Mouse (Mus musculus): ENCODE data around the gene Gdpd3. TPM values are rescaled to one million over a fixed set of nuclear protein-coding genes. Genes with fewer than 3 reads are reported as not detected.

The Gdpd3 gene
- polyA plus RNA-seq, 1 experiment: 3.6 TPM

GRCm38 (mm10) chr7:126785056-126785455, 18.9 kb downstream of the Gdpd3 start:
- TF ChIP-seq POLR2A (IDR thresholded peaks at IDR 0.05; ENCODE audit: insufficient read depth, low read length) (no peak), CTCF (IDR thresholded peaks at IDR 0.05; ENCODE audit: low read depth, low read length) (no peak), EP300 (IDR thresholded peaks at IDR 0.05; ENCODE audit: insufficient read depth, low read depth, low read length) (no peak)
- H3K27ac ChIP-seq (ENCODE audit: insufficient read depth, low read length): no peak overlapping the region
- H3K27me3 ChIP-seq (ENCODE audit: control insufficient read depth, insufficient read depth, low read length, poor library complexity, severe bottlenecking): no peaks in the 10 kb centered on the region
- H3K4me1 ChIP-seq (ENCODE audit: control insufficient read depth, insufficient read depth, low read length): no peaks in the 10 kb centered on the region
- H3K9ac ChIP-seq (ENCODE audit: low read depth, poor library complexity, severe bottlenecking): no peak overlapping the region
- no peak overlapping the region for H3K4me3 ChIP-seq (ENCODE audit: low read depth, low read length)
- no peaks in the 10 kb centered on the region for H3K9me3 ChIP-seq (replicated peaks; ENCODE audit: control insufficient read depth, insufficient read depth, low read length, poor library complexity, severe bottlenecking)
- peaks cover 43% of the 10 kb centered on the region for H3K36me3 ChIP-seq (ENCODE audit: control insufficient read depth, insufficient read depth, low read length, poor library complexity, severe bottlenecking)

GRCm38 (mm10) chr7:126786142-126786541, 20.0 kb downstream of the Gdpd3 start:
- H3K4me3 ChIP-seq (ENCODE audit: low read depth, low read length): no peak overlapping the region
- TF ChIP-seq EP300 (IDR thresholded peaks at IDR 0.05; ENCODE audit: insufficient read depth, low read depth, low read length): no peak
- TF ChIP-seq CTCF (IDR thresholded peaks at IDR 0.05; ENCODE audit: low read depth, low read length): no peak
- TF ChIP-seq POLR2A (IDR thresholded peaks at IDR 0.05; ENCODE audit: insufficient read depth, low read length): no peak
- no peaks in the 10 kb centered on the region for H3K27me3 ChIP-seq (ENCODE audit: control insufficient read depth, insufficient read depth, low read length, poor library complexity, severe bottlenecking)
- peaks cover 48% of the 10 kb centered on the region for H3K36me3 ChIP-seq (ENCODE audit: control insufficient read depth, insufficient read depth, low read length, poor library complexity, severe bottlenecking)
- H3K9me3 ChIP-seq (replicated peaks; ENCODE audit: control insufficient read depth, insufficient read depth, low read length, poor library complexity, severe bottlenecking): no peaks in the 10 kb centered on the region
- H3K4me1 ChIP-seq (ENCODE audit: control insufficient read depth, insufficient read depth, low read length): no peaks in the 10 kb centered on the region
- no peak overlapping the region for H3K27ac ChIP-seq (ENCODE audit: insufficient read depth, low read length)
- no peak overlapping the region for H3K9ac ChIP-seq (ENCODE audit: low read depth, poor library complexity, severe bottlenecking)

GRCm38 (mm10) chr7:126789141-126789540, 23.0 kb downstream of the Gdpd3 start:
- H3K27ac ChIP-seq (ENCODE audit: insufficient read depth, low read length): no peak overlapping the region
- no peak overlapping the region for H3K9ac ChIP-seq (ENCODE audit: low read depth, poor library complexity, severe bottlenecking)
- H3K9me3 ChIP-seq (replicated peaks; ENCODE audit: control insufficient read depth, insufficient read depth, low read length, poor library complexity, severe bottlenecking): no peaks in the 10 kb centered on the region
- no peak overlapping the region for H3K4me3 ChIP-seq (ENCODE audit: low read depth, low read length)
- H3K27me3 ChIP-seq (ENCODE audit: control insufficient read depth, insufficient read depth, low read length, poor library complexity, severe bottlenecking): no peaks in the 10 kb centered on the region
- H3K36me3 ChIP-seq (ENCODE audit: control insufficient read depth, insufficient read depth, low read length, poor library complexity, severe bottlenecking): peaks cover 48% of the 10 kb centered on the region
- TF ChIP-seq EP300 (IDR thresholded peaks at IDR 0.05; ENCODE audit: insufficient read depth, low read depth, low read length) (no peak), POLR2A (IDR thresholded peaks at IDR 0.05; ENCODE audit: insufficient read depth, low read length) (no peak), CTCF (IDR thresholded peaks at IDR 0.05; ENCODE audit: low read depth, low read length) (no peak)
- H3K4me1 ChIP-seq (ENCODE audit: control insufficient read depth, insufficient read depth, low read length): no peaks in the 10 kb centered on the region

GRCm38 (mm10) chr7:126791851-126792720, 26.0 kb downstream of the Gdpd3 start, which contains the start of gene Ppp4c:
Gene Ppp4c, minus strand, starts transcription at chr7:126792496.
- no peaks in the 10 kb centered on the region for H3K27me3 ChIP-seq (ENCODE audit: control insufficient read depth, insufficient read depth, low read length, poor library complexity, severe bottlenecking)
- H3K4me3 ChIP-seq (ENCODE audit: low read depth, low read length): peak within 1 kb of the TSS; percentile 91
- peak within 1 kb of the TSS; percentile 67 for H3K27ac ChIP-seq (ENCODE audit: insufficient read depth, low read length)
- peaks cover 54% of the 10 kb centered on the region for H3K36me3 ChIP-seq (ENCODE audit: control insufficient read depth, insufficient read depth, low read length, poor library complexity, severe bottlenecking)
- peak within 1 kb of the TSS; percentile 96 for H3K9ac ChIP-seq (ENCODE audit: low read depth, poor library complexity, severe bottlenecking)
- TF ChIP-seq CTCF (IDR thresholded peaks at IDR 0.05; ENCODE audit: low read depth, low read length) (no peak), POLR2A (IDR thresholded peaks at IDR 0.05; ENCODE audit: insufficient read depth, low read length) (peak; percentile 85)
- H3K9me3 ChIP-seq (replicated peaks; ENCODE audit: control insufficient read depth, insufficient read depth, low read length, poor library complexity, severe bottlenecking): no peaks in the 10 kb centered on the region
- H3K4me1 ChIP-seq (ENCODE audit: control insufficient read depth, insufficient read depth, low read length): no peaks in the 10 kb centered on the region

- Histone ChIP-seq H3K27ac (ENCODE audit: insufficient read depth, low read length) (peak overlapping the region; percentile 67), H3K27me3 (ENCODE audit: control insufficient read depth, insufficient read depth, low read length, poor library complexity, severe bottlenecking) (no peaks in the 10 kb centered on the region), H3K4me3 (ENCODE audit: low read depth, low read length) (peak overlapping the region; percentile 91), H3K4me1 (ENCODE audit: control insufficient read depth, insufficient read depth, low read length) (no peaks in the 10 kb centered on the region), H3K36me3 (ENCODE audit: control insufficient read depth, insufficient read depth, low read length, poor library complexity, severe bottlenecking) (peaks cover 50% of the 10 kb centered on the region), H3K9ac (ENCODE audit: low read depth, poor library complexity, severe bottlenecking) (peak overlapping the region; percentile 96), H3K9me3 (replicated peaks; ENCODE audit: control insufficient read depth, insufficient read depth, low read length, poor library complexity, severe bottlenecking) (no peaks in the 10 kb centered on the region)
- TF ChIP-seq CTCF (IDR thresholded peaks at IDR 0.05; ENCODE audit: low read depth, low read length) (no peak), POLR2A (IDR thresholded peaks at IDR 0.05; ENCODE audit: insufficient read depth, low read length) (no peak)
Measured at GRCm38 (mm10) chr7:126792721-126793443, 26.7 kb downstream of the Gdpd3 start.
